Mouse (Mus musculus) frontal cortex, adult 2 months (tissue): Measurements from ENCODE around the gene Moxd2. TPM values are rescaled to one million over a fixed set of nuclear protein-coding genes. Genes with fewer than 3 reads are reported as not detected.

ENCODE experiments used
- DNase-seq, 2 experiments: peaks; one replicate each; pipeline ENCODE4 v3.0.0; 2022; ENCODE audit warnings: low spot score in 1 of 2; ENCODE audit errors: extremely low spot score in 1 of 2
- polyA plus RNA-seq: library from polyadenylated mRNA; depleted of rRNA; stranded (reverse); fragments of >200 nt; gene quantifications from 2 replicates; pipeline ENCODE4 v1.2.3, GENCODE M21; 2012; rRNA removed

The Moxd2 gene
- polyA plus RNA-seq, result 0.29 TPM in 1 of 2 replicates, not detected in the other

DNA sequence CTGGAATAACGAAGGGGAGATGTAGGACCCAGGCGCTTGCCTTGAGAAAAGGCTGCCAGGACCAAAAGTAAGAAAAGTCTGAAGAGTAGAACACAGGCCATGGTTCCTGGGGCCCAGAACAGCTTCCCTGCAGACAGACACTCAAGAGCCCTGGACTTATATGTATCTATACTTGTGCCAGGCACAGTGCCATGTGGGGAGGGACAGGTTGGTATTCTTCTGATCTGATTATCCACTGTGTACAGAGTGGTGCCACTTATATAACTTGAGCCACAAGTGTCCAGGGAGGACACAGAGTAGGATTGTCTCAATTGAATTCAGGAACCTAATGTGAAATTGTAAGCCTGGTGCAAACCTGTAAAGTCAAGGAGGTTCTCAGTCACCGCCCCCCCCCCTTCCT is at the start of gene Moxd2:
Moxd2 (minus strand) TSS at position 101 of the 400 bp plus-strand sequence.
- DNase-seq, result no peak

DNA sequence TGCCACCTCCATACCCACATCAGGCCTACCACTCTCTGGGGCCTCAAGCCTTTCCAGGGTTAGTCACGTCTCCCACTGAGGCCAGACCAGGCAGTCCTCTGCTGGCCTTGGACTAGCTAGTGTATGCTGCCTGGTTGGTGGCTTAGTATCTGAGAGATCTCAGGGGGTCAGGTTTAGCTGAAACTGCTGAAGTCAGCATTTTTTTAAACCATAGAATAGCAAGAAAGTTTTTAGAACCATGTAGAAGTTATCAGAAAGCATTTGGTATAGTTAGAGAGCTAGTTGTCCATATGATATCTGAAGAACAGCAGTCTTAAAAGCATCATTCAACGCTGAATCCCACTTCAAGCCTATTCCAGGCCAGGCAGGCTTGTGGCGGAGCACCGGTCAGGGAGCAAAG is 32.7 kb upstream of the Moxd2 start:
- no peak for DNase-seq

DNA sequence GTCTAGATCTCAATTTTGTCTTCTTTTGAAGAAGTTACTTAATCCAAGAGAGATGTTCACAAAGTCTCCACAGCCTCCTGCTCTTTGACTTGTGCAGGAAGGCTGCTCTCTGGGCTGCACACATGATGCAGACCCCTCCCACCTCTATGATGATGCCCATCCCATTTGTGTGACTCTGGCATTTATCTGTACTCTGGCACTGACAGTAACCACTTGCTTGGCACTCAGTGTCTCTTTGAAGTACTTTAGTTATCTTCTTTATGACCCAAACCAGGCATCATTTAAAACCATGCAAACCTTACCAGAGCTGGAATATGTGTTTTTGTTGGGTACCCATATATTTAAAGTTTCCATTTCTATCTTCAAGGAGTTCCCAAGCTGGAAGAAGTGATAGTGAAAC is 13.0 kb upstream of the Moxd2 start, which contains the start of gene Prss58:
Prss58 (minus strand) TSS at position 101 of the 400 bp plus-strand sequence.
- no peak for DNase-seq

DNA sequence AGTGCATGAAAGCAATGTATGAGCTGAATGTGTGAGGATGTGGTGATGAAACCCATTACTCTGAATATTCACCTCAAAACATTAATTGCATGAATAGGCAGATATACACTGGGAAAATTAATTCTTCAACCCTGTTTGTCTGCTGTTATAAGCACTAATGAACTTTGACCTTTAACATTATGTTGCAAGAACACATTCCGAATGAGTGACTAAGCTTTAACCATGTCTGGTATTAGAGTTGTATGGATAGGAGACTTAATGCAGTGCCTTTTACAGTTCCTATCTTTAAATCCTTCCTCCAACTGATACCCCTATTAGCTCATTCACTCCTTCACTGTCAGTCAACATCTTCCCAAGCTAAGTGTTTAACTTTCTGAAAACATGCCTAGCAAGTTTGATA is 7.4 kb upstream of the Moxd2 start:
- no peak for DNase-seq

DNA sequence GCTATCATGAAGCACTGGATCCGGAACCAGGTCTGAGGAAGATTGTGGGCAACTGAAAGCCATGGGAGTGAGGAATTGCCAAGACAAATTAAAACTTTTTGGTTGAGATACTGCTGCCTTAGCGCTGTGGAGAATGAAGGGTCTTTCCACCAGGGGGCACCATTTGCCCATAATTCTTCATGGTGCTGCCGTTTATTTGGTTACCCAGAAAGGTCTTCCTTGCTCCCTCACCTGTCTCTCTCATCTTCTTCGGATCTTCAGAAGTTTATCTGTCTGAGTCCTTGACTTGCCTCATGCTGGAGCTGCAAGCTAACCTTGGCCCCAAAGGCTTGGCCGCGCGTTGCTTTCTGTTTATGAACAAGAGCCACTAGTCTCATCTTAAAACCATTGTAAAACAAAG is 6.3 kb upstream of the Moxd2 start:
- DNase-seq, result peak in 1 of 2 experiments; percentile 58

DNA sequence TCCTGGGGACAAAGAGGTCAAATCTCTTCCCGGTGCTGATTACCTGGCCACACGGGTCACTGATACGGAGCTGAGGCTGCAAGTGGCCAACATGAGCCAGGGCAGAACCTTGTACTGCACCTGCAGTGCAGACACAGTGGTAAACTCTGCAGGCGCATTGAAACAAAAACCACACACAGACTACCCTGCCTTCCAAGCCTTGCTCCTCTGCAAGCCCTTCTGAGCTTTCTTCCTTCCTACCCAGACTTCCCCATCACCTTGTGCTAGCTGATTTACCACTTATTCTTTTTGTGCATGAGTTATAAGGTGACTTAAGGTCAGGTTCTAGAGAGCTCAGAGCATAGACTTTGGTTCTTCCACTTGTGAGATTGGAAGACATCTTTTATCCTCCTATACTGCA is 4.5 kb upstream of the Moxd2 start:
- DNase-seq, result no peak

DNA sequence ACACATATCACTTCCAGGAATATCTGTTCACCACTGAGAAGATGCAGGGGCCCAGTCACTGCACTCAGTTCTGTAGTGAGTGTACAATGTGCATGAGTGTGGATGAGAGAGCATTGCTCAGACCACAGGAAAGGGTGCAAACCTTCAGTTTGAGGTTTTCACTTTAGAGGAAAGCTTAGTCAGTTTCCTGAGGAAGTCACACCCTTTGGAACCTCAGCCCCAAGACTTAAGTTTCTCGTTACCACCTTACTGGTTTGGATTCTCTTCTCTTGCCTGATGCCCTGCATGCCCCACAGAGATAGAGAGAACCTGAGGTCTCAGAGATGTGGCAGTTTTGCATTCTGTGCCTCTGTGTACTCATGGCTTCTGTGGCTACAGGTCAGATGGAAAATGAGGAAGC is 3.7 kb upstream of the Moxd2 start:
- DNase-seq, result no peak

DNA sequence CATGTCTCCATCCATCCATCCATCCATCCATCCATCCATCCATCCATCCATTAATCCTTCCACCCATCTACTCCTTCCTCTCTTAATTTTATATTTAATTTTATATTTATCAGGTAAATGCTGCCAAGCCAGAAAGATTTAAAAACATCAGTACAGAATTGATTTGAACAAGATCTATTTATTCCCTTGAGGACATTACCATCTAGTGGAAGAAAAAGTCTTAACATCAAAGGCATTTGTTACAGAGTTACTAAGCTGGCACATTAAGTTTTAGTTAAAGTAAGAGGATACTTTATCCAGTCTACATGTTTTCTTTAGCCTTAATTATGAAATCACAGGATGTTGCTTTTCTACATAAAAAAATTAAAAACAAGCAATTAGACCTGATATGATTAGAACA is 42.0 kb downstream of the Moxd2 start:
- no peak for DNase-seq

Other genes starting within 250 kb of the Moxd2 start
- not detected in 2 replicates for gene Prss58, start 12.9 kb upstream of the Moxd2 start, polyA plus RNA-seq
- gene 1700074P13Rik, start 53.1 kb upstream of the Moxd2 start, polyA plus RNA-seq, result not detected in 2 replicates
- not detected in 2 replicates for gene Gm4744, start 64.4 kb upstream of the Moxd2 start, polyA plus RNA-seq
- not detected in 2 replicates for gene 1810009J06Rik, start 77.3 kb upstream of the Moxd2 start, polyA plus RNA-seq
- not detected in 2 replicates for gene Gm2663, start 112.0 kb upstream of the Moxd2 start, polyA plus RNA-seq
- gene 2210010C04Rik, start 148.0 kb upstream of the Moxd2 start, polyA plus RNA-seq, result 0.06 and 0.08 TPM in 2 replicates